Mouse (Mus musculus) neural tube, embryonic 11.5 days (tissue): ENCODE measurements around the gene Kcng1. TPM values are rescaled to one million over a fixed set of nuclear protein-coding genes. Genes with fewer than 3 reads are reported as not detected.

Experiments
- ATAC-seq: fragments of 200-750 bp; cut with Nextera tagmentation; 2 replicates; pipeline ENCODE4 v1.8.0; 2017; ENCODE audit warnings: moderate number of reproducible peaks, mild to moderate bottlenecking, moderate TSS enrichment, moderate library complexity; ENCODE audit not compliant: insufficient read depth, low FRiP score, low TSS enrichment
- DNase-seq: peaks from one replicate; pipeline ENCODE4 v3.0.0-alpha.2; 2015; ENCODE audit warnings: low spot score
- H3K27ac ChIP-seq: fragments of 300-500 bp; sonication (generic); 2 replicates; pipeline ENCODE4 v1.5.1; 2014; ENCODE audit warnings: low read depth, mild to moderate bottlenecking, low read length
- H3K27me3 ChIP-seq: fragments of 300-500 bp; sonication (generic); 2 replicates; pipeline ENCODE4 v1.6.1; 2014; ENCODE audit warnings: mild to moderate bottlenecking, low read length, mixed read lengths; ENCODE audit not compliant: control insufficient read depth, insufficient read depth
- H3K36me3 ChIP-seq: fragments of 300-500 bp; sonication (generic); 2 replicates; pipeline ENCODE4 v1.6.1; 2014; ENCODE audit warnings: mild to moderate bottlenecking, low read length, moderate library complexity, mixed read lengths; ENCODE audit not compliant: control insufficient read depth, insufficient read depth
- H3K4me1 ChIP-seq: fragments of 300-500 bp; sonication (generic); 2 replicates; pipeline ENCODE4 v1.6.1; 2014; ENCODE audit warnings: low read length, mixed read lengths; ENCODE audit not compliant: control insufficient read depth, insufficient read depth
- H3K4me2 ChIP-seq: fragments of 300-500 bp; sonication (generic); 2 replicates; pipeline ENCODE4 v1.6.1; 2014; ENCODE audit warnings: low read depth, mild to moderate bottlenecking, moderate library complexity
- H3K4me3 ChIP-seq: fragments of 300-500 bp; sonication (generic); 2 replicates; pipeline ENCODE4 v1.5.1; 2014; ENCODE audit warnings: low read depth, low read length
- H3K9ac ChIP-seq: fragments of 300-500 bp; sonication (generic); 2 replicates; pipeline ENCODE4 v1.6.1; 2014; ENCODE audit warnings: mild to moderate bottlenecking, low read length
- H3K9me3 ChIP-seq: fragments of 300-500 bp; sonication (generic); 2 replicates; pipeline ENCODE4 v1.6.1; 2016; ENCODE audit warnings: low read length; ENCODE audit not compliant: control insufficient read depth
- WGBS: fragments of 180-500 bp; shearing (Covaris S2); extraction: QIAGEN DNeasy Blood & Tissue Kit; methylation state at CpG from one replicate; pipeline ENCODE4 v1.1.7; 2014; 5-methylcytosine and 5-hydroxymethylcytosine counted together
- polyA plus RNA-seq: library from polyadenylated mRNA; unstranded; fragments of >200 nt; fragmentation: Nextera tagmentation; extraction: Ambion mirVana; gene quantifications from 2 replicates; pipeline ENCODE4 v1.2.1, GENCODE M21; 2014

The Kcng1 gene
- polyA plus RNA-seq, 1 experiment from 2014 or later: 0.52 TPM

DNA sequence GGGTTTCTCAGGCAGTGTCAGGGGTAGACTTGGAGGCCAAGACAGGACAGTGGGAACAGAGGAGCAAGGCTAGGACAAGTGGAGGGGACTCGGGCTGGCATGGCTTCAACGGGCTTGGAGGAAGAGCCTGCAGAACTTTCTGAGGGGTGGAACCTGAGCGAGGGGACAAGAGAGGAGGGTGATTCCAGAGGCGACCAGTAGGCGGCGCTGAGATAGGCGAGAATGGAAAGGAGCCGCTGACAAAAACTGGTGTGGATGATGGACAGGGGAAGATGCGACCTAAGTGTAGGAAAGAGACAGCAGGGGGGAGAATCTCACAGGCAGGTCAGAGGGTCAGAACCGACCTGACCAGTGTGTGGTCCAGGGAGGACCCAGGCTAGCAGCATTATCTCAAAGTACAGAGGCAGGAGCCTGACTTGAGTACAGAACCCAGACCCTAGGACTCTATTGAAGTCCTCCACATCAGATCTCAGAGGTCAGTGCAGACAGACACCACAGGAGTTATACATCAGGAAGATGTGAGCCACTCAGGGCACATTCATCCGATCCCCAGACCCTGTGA is 7.1 kb downstream of the Kcng1 start:
- no peaks in the 10 kb centered on the region for H3K4me1 ChIP-seq
- 11% methylated on average over 11 of the region's 11 CpGs for WGBS
- no peak overlapping the region for H3K4me3 ChIP-seq
- peak; percentile 73 for DNase-seq
- H3K4me2 ChIP-seq: no peak overlapping the region
- H3K27ac ChIP-seq: no peak overlapping the region
- H3K27me3 ChIP-seq: peaks cover 2% of the 10 kb centered on the region; the same call in 1 of the 2 replicates
- no peaks in the 10 kb centered on the region for H3K36me3 ChIP-seq
- H3K9ac ChIP-seq: no peak overlapping the region
- no peaks in the 10 kb centered on the region for H3K9me3 ChIP-seq
- no peak for ATAC-seq

DNA sequence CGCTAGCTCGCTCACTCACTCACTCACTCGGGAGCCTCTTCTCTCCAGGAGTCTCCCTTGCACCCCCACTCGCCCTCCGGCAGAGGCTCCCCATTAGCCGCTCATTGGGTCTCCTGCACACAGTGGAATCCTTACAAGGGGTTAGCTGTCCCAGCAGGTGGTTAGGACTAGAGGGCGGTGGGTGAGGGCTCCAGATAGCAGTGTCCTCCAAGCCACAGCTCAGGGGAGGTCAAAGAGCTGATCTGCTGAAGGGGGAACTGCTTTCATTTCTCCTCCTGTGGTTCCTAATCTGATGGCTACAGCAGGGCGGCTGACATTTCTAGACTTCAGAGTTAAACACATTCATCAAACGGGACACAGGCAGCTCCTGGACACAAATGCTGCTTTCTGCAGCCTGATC is 8.1 kb downstream of the Kcng1 start:
- H3K36me3 ChIP-seq: no peaks in the 10 kb centered on the region
- no peaks in the 10 kb centered on the region for H3K9me3 ChIP-seq
- no peak overlapping the region for H3K9ac ChIP-seq
- 48% methylated on average over 9 of the region's 9 CpGs for WGBS
- H3K4me1 ChIP-seq: no peaks in the 10 kb centered on the region
- ATAC-seq (no peak), DNase-seq (no peak)
- no peak overlapping the region for H3K4me2 ChIP-seq
- no peak overlapping the region for H3K4me3 ChIP-seq
- H3K27ac ChIP-seq: no peak overlapping the region
- H3K27me3 ChIP-seq: no peaks in the 10 kb centered on the region

DNA sequence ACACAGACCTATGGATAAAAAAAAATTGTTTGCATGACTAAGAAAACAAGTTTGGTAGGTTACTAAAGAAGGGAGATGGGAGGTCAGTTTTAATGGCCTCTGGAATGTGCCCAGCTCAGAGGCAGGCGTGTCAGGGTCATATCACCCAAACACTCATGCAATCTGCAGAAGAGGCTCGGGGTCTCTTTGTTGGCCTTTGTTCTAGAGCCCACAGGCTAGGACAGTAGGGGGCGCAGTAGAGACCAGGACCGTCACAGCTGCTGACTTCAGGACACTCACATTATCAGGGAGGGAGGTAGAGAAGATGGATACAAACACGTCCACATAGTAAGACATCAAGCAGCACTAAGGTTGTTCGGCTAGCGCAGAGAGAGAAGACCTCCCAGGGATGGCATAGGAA is 13.5 kb downstream of the Kcng1 start:
- ATAC-seq: no peak
- WGBS: 44% methylated on average over 7 of the region's 7 CpGs

DNA sequence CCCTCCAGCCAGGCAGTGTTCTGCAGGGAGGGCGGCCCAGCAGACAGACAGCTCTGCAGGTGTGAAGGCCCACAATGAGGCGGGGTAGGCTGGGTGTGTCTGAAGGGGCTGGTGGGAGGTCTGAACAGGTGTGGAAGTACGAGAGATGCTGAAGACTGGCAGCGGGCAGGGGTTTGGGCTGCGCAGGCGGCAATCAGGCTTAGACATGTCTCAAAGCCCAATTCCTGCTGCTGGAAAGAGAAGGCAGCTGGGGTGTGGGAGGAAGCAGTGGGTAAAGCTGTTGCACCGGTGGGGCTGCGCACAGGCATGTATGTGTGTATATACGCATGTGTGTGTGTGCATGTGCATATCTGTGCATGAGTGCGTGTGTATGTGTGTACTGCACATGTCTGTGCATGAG is 20.6 kb downstream of the Kcng1 start:
- Histone ChIP-seq H3K27me3 (no peaks in the 10 kb centered on the region), H3K4me3 (no peak overlapping the region), H3K4me1 (no peaks in the 10 kb centered on the region), H3K9ac (no peak overlapping the region), H3K4me2 (no peak overlapping the region), H3K27ac (no peak overlapping the region), H3K36me3 (no peaks in the 10 kb centered on the region), H3K9me3 (no peaks in the 10 kb centered on the region)
- 92% methylated on average over 10 of the region's 10 CpGs for WGBS
- ATAC-seq (no peak), DNase-seq (no peak)

More for the DNA sequence above, 13.5 kb downstream of the Kcng1 start:
- no peak overlapping the region for H3K9ac ChIP-seq
- H3K4me2 ChIP-seq: 0 out of 2 replicates have a peak overlapping the region, but pooled peaks have one; percentile 15
- H3K4me3 ChIP-seq: no peak overlapping the region
- no peaks in the 10 kb centered on the region for H3K4me1 ChIP-seq
- DNase-seq: peak; percentile 72
- no peak overlapping the region for H3K27ac ChIP-seq
- no peaks in the 10 kb centered on the region for H3K36me3 ChIP-seq
- no peaks in the 10 kb centered on the region for H3K27me3 ChIP-seq
- H3K9me3 ChIP-seq: no peaks in the 10 kb centered on the region

DNA sequence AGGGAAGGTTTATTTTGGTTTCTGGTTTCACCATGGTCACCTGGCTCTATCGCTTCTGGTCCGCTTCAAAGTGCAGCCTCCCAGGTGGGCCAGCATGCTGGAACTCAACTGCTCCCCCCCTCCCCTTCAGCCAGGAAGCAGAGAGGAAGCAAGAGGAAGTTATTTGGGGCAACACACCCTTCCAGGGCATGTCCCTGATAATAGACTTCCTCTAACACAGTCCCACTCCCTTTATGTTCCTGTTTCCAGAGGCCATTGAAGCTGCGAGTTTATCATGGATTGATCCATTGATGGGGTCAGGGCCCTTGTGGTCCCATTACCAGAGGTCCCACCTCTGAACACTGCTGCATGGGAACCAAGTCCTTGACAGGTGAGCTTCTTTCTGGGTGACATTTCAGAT is 21.4 kb downstream of the Kcng1 start:
- no peaks in the 10 kb centered on the region for H3K9me3 ChIP-seq

DNA sequence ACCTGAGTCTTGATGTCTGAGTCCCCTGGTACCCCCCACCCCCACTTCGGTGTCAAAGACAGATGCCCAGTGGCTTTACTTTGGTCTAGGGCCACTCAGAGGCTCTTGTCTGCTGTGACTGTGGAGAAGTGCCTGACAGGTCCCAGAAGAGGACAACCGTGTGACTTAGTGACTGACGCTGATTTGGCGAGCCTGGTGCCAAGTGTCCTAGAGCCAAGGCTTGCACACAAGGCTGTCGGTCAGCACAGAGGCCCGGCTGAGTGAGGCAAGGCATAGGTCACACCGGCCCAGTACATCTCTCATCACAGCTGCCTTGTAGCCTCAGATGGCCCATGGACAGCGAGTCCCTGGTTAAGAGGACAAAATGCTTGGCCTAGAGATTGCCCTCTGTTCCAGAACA is 22.5 kb downstream of the Kcng1 start:
- no peak overlapping the region for H3K27ac ChIP-seq
- no peaks in the 10 kb centered on the region for H3K9me3 ChIP-seq
- no peak overlapping the region for H3K4me3 ChIP-seq
- DNase-seq (no peak), ATAC-seq (no peak)
- 95% methylated on average over 8 of the region's 8 CpGs for WGBS
- H3K27me3 ChIP-seq: no peaks in the 10 kb centered on the region
- no peaks in the 10 kb centered on the region for H3K4me1 ChIP-seq
- no peak overlapping the region for H3K9ac ChIP-seq
- H3K36me3 ChIP-seq: no peaks in the 10 kb centered on the region
- no peak overlapping the region for H3K4me2 ChIP-seq

More for the DNA sequence above, 21.4 kb downstream of the Kcng1 start:
- Histone ChIP-seq H3K4me3 (no peak overlapping the region), H3K36me3 (no peaks in the 10 kb centered on the region), H3K27me3 (no peaks in the 10 kb centered on the region), H3K4me1 (no peaks in the 10 kb centered on the region), H3K4me2 (no peak overlapping the region), H3K27ac (no peak overlapping the region), H3K9ac (no peak overlapping the region)
- ATAC-seq (no peak), DNase-seq (no peak)
- WGBS: 89% methylated on average over 3 of the region's 3 CpGs

DNA sequence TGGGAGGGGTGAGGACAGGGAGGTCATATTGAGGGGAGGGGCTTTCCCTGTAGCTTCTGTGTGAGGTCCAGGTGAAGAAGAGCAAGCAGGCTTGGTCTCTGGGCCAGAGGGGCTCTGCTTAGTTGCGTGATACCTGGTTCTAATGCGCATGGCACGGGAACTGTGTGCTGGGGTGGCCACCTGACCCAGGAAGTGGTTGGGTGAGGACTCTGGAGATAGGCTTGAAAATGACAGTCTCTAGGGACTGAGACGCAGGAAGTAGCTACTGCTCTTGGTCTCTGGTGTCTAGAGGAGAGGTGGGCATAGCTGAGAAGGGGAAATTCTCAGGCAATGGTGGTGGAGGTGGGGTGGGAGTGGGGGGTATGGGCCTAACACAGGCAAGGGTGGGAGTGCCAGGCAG is 24.3 kb downstream of the Kcng1 start:
- no peak overlapping the region for H3K9ac ChIP-seq
- no peaks in the 10 kb centered on the region for H3K9me3 ChIP-seq
- 82% methylated on average over 4 of the region's 4 CpGs for WGBS
- H3K36me3 ChIP-seq: no peaks in the 10 kb centered on the region
- no peaks in the 10 kb centered on the region for H3K4me1 ChIP-seq
- no peak for DNase-seq
- ATAC-seq: no peak
- H3K4me2 ChIP-seq: no peak overlapping the region
- H3K4me3 ChIP-seq: no peak overlapping the region
- H3K27ac ChIP-seq: no peak overlapping the region
- H3K27me3 ChIP-seq: no peaks in the 10 kb centered on the region

DNA sequence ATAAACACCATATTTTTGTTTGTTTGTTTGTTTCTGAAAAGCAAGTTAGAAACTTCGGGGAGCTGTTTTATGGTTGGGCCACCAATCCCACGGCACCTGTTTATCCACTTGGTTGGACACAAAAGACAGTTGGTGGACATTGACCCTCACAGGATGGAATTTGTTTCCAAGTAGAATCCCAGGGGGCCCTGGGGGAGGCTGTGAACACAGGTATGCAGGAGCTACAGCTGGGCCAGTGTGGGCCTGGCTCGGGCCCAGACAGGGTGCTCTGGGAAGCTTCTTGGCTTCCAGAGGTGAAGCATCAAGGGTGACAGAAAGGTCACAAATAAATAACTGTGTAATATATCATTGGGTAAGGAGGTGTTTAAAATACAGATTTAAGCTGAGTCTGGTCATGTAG is 25.0 kb downstream of the Kcng1 start:
- 82% methylated on average over 3 of the region's 3 CpGs for WGBS
- ATAC-seq (no peak), DNase-seq (no peak)

DNA sequence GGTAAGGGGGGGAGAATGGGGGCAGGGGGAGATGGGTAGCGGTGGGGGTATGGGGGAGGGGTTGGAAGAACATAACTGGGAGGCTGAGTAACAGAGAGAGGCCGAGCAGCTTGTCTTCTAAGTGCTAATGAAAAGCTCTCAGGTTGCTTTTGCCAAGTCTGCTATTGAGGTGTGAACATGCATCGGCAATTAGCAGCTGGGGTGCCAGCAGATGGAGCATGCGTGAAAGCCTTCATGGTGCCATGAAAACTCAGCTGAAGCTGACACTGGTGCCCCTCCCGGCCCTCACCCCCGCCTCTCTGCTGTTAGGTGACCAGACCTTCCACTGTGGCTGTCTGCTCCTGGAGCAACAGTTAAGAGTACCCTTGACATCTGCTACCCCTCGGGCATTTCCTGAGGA is 27.7 kb downstream of the Kcng1 start:
- H3K27ac ChIP-seq: no peak overlapping the region
- H3K9me3 ChIP-seq: no peaks in the 10 kb centered on the region
- no peaks in the 10 kb centered on the region; the same call in 1 of the 2 replicates for H3K27me3 ChIP-seq
- DNase-seq: no peak
- no peak overlapping the region for H3K9ac ChIP-seq
- H3K4me1 ChIP-seq: no peaks in the 10 kb centered on the region
- H3K4me2 ChIP-seq: no peak overlapping the region
- WGBS: 59% methylated on average over 7 of the region's 7 CpGs
- ATAC-seq: no peak
- no peak overlapping the region for H3K4me3 ChIP-seq
- no peaks in the 10 kb centered on the region for H3K36me3 ChIP-seq

More for the DNA sequence above, 25.0 kb downstream of the Kcng1 start:
- no peaks in the 10 kb centered on the region for H3K36me3 ChIP-seq
- H3K9ac ChIP-seq: no peak overlapping the region
- no peak overlapping the region for H3K27ac ChIP-seq
- H3K27me3 ChIP-seq: no peaks in the 10 kb centered on the region
- no peak overlapping the region for H3K4me3 ChIP-seq
- no peak overlapping the region for H3K4me2 ChIP-seq
- no peaks in the 10 kb centered on the region for H3K9me3 ChIP-seq
- no peaks in the 10 kb centered on the region for H3K4me1 ChIP-seq
